Mouse (Mus musculus): Measurements from ENCODE around the gene Cdc42bpb.

DNA sequence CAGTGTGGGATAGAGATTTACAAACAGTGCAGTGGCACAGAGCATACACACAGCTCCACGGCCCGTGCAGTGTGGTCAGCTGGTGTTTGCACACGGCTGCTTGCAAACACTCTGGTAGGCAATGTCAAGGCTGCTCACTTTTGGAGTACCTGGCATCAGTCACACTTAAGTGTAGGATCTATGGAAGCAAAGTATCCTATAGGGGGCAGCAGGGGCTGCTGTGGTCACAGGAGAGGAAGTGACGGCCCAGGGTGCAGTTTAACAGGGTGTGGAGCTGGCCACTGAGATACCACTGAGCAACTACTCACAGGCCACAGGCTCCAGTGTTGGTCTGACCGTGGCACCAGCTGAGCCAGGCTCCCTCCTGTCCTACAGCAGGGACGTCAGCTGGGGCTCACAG is 49.2 kb downstream of the Cdc42bpb start:
- TF ChIP-seq POLR2A (IDR thresholded peaks at IDR 0.05; ENCODE audit: control insufficient read depth, extremely low read depth, insufficient read depth, low read length, poor library complexity), result no peak
- no peak for TF ChIP-seq CTCF (IDR thresholded peaks at IDR 0.05; ENCODE audit: borderline replicate concordance, control insufficient read depth, extremely low read depth, insufficient read depth, low read length, poor library complexity)

Data from thymus, adult 2 months (tissue).